Mouse (Mus musculus) gastrocnemius, adult 2 months (tissue): ENCODE results near the gene Ubald2. TPM values are rescaled to one million over a fixed set of nuclear protein-coding genes. Genes with fewer than 3 reads are reported as not detected.

ENCODE experiments used
- DNase-seq: peaks from one replicate; pipeline ENCODE4 v3.0.0; 2022
- H3K27ac ChIP-seq: fragments of 200-600 bp; 2 replicates; pipeline ENCODE4 v1.8.1; 2022; ENCODE audit warnings: mild to moderate bottlenecking
- H3K4me3 ChIP-seq: fragments of 200-600 bp; 2 replicates; pipeline ENCODE4 v1.8.1; 2022; ENCODE audit warnings: mild to moderate bottlenecking, moderate library complexity
- CTCF ChIP-seq: fragments of 200-600 bp; IDR thresholded peaks from 2 replicates; pipeline ENCODE4 v1.8.1; 2022; ENCODE audit warnings: antibody characterized with exemption, mild to moderate bottlenecking, moderate library complexity
- intact Hi-C: fragments of 180-260 bp; cut with DNase I; formaldehyde crosslinking; loops from one replicate; pipeline ENCODE4 v1.15.1; 2025
- long read RNA-seq, 2 experiments: library from polyadenylated mRNA; stranded (forward); transcript quantifications; one replicate each; pipeline ENCODE4 v2.0.0; 2021
- total RNA-seq, 2 experiments: library from RNA; stranded (reverse); gene quantifications; 2 replicates each; pipeline ENCODE4 v1.2.3; 2021

Ubald2 gene
- total RNA-seq: 10 to 100 TPM; 38.7 to 50.9 TPM
- long read RNA-seq, experiment 1, transcript Ubald2-201 (3 exons, 1,482 nt): major isoform, 17 of 20 reads
- long read RNA-seq, experiment 1, partial matches to known transcripts: 0 of 20 reads
- long read RNA-seq, experiment 1, other reads (novel, unspliced or antisense): 3 of 20 reads
- long read RNA-seq, experiment 2, transcript Ubald2-201 (3 exons, 1,482 nt): major isoform, 23 of 30 reads
- long read RNA-seq, experiment 2, partial matches to known transcripts: 0 of 30 reads
- long read RNA-seq, experiment 2, other reads (novel, unspliced or antisense): 7 of 30 reads

DNA sequence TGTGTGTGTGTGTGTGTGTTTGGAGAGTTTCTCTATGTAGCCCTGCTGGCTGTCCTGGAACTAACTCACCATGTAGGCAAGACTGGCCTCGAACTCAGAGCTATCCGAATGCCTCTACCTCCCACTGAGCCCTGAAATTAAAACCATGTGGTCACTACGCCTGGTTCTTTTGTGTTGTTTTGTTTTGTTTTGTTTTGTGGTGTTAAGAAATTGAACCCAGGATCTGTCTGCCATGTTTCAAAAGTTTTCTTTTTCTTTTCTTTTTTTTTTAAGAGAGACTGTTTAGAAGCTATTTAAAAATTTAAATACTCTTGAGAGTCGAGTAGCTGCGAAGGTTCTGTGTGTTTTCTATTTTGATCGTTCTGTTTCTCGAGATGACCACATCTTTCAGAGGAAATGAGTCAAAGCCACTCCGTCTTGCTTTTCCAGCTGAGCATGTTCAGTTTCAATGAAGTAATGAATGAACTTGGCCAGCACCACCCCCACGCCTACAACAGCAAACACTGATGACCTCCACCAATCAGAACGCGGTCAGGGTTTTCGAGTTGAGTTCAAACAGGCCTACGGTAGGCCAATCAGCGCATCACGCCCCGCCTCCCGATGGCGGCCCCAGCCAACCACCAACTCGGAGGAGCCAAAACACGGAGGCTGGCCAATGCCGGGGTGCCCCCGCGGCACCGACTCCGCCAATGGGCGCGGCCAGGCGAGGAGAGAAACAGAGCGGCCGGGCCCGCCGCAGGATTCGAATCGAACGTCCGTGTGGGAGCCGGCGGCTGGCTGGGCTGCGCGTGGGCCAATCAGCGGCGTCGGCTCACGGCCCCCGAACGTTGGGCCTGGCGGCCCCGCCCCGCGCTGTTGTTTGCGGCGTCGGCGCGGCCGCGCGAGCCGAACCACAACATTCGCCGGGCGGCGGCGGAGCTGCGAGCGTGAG lies at the start of gene Ubald2:
Ubald2 (plus strand) TSS at position 739 of the 931 bp plus-strand sequence.
- intact Hi-C loops: loop anchor here (5.0 kb wide), 1 partner anchor 36 kb away; no protein-coding TSS in a partner anchor
- H3K4me3 ChIP-seq: peak within 1 kb of the TSS; percentile 70
- DNase-seq: peak; percentile 100
- peak within 1 kb of the TSS; percentile 95 for H3K27ac ChIP-seq
- no peak for TF ChIP-seq CTCF

DNA sequence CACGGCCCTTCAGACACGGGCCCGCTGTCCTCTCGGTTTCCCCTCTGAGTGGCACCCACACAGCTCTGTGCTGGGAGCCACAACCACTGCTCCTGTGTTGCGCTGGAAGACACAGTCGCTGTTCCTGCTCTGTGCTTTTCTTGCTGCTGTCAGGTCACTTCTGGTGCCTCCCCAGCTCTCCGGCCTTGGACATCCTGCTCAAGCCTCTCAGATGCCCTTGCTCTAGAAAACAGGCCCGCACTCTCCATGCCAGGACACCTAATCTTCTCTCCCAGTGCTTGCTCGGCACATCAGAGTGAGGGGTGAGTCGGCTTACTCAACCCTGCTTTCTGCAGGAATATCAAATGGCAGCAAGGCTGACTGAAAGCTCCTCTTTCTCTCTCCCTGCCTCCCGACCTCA lies 49.7 kb upstream of the Ubald2 start:
- DNase-seq: peak; percentile 79
- intact Hi-C loops: no loop called here
- peak overlapping the region; percentile 52 for H3K4me3 ChIP-seq
- peak overlapping the region; percentile 93 for H3K27ac ChIP-seq
- no peak for TF ChIP-seq CTCF

DNA sequence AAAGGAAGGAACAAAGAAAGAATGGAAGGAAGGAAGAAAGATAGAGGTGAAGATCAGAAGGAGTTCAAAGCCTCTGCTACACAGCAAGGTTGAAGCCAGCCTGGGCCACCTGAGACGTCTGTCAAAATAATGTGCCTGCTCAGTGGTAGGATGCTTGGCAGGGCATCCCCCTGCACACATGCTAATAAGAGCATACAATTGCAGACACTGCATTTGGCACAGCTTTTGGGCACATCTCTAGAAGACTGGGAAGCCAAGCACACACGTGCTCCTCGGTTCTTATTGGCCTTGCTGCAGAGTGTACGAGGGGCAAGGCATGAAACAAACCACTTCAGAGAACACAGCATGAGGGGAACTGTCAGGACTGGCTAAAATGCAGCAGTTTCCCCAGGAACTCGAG lies 47.9 kb upstream of the Ubald2 start:
- peak; percentile 66 for DNase-seq
- peak overlapping the region; percentile 60 for H3K4me3 ChIP-seq
- no peak for TF ChIP-seq CTCF
- intact Hi-C loops: loop anchor here (5.0 kb wide), 2 partner anchors 39 to 51 kb away; no protein-coding TSS in a partner anchor
- H3K27ac ChIP-seq: peak overlapping the region; percentile 93

DNA sequence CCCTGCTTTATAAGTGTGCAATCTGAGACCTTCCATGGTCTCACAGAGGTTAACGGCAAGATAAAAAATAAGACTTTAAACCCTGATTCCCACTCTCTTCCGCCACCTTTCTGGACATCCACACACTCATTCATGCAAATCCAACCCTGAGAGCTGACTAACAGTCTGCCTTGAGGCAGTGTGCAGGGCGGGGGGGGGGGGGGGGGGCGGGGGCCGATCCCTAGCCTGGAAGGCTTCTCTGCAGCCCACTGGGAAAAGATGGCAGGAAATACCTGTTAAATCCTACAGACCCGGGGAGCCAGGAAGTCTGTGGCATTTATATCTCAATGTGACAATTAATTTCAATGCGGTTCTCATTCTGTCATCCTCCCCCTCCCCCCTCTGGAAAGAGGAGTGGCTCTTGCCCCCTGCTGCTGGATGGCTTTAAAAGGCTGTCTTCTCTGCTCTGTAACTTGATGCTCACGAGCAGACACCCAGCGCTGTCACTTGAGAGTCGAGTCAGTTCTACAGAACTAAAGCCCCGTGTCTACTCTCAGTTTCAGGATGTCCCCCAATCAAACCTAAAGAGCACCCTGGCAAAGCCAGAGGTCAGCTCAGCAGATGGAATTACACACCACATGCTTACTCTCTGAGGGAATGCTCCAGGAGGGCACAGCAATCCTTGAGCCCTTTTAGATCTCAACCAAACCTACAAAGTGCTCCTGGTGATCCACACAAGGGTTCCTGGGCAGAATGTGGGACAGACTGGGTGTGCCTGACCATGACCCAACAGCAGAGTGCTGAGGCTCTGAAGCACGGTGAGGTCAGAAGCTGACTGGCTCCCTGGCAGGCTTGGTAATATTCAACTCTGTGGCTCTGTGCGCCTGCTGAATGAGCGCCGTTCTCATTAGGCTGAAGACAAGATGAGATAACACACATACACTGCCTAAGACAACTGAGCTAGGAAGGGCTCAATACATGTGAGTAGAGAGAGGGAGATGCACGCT lies 46.5 kb upstream of the Ubald2 start:
- peak; percentile 74 for DNase-seq
- peak overlapping the region; percentile 93 for H3K27ac ChIP-seq
- peak overlapping the region; percentile 60 for H3K4me3 ChIP-seq
- intact Hi-C loops: loop anchor here (5.0 kb wide), 2 partner anchors 40 to 50 kb away; no protein-coding TSS in a partner anchor
- no peak for TF ChIP-seq CTCF

DNA sequence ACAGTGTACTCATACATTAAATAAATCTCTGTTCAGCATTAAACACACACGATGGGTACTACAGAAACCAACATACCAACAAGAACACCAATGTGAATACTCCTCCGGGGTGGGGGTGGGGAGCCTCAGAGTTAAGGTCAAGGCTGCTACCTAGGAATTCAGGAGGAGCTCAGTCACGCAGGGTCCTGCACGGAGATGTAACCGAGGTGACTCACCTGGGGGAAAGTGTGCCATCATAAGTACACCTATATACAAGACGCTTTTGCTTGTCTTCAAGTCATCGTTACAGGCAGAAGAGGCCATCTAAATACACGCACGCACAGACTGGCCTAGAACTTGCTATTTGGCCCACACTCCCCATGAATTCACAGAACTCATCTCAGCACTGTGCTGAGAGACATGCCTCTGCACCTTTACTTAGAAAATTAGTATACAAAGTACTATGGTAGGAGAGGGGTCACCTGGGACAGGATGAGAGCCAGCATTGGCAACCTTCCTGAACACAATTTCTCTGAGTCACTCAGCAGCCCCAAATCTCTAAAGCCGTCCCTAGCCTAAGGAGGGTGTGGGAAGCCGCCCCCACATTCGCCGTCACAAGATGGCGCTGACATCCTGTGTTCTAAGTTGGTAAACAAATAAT lies 44.9 kb upstream of the Ubald2 start:
- Histone ChIP-seq H3K4me3 (peak overlapping the region; percentile 48), H3K27ac (peak overlapping the region; percentile 93)
- TF ChIP-seq CTCF: peak; percentile 34
- intact Hi-C loops: loop anchor here (5.0 kb wide), 2 partner anchors 42 to 48 kb away; no protein-coding TSS in a partner anchor
- peak; percentile 42 for DNase-seq

DNA sequence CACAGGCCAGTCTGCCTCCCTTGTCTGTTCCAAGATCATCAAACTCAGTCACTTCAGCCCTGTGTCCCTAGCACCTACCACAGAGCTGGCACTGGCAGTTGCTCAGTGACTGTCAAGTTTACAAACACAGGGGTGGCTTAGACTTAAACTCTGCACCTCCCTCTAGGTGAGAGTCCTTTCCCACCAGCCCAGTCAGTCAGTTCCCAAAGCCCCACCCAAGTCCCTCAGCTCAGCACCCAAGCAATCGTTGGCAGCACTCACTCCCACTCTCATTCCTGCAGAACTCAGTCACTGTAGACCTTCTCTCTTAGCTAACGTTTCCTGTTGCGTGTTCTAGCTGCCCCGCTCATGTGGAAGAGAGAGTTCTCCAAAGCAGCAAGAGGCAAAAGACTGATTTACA lies 39.1 kb upstream of the Ubald2 start:
- DNase-seq: no peak
- intact Hi-C loops: loop anchor here (5.0 kb wide), 1 partner anchor 38 kb away; the partner anchor contains the start of gene Ubald2
- Histone ChIP-seq H3K27ac (peak overlapping the region; percentile 78), H3K4me3 (peak overlapping the region; percentile 42)
- no peak for TF ChIP-seq CTCF

DNA sequence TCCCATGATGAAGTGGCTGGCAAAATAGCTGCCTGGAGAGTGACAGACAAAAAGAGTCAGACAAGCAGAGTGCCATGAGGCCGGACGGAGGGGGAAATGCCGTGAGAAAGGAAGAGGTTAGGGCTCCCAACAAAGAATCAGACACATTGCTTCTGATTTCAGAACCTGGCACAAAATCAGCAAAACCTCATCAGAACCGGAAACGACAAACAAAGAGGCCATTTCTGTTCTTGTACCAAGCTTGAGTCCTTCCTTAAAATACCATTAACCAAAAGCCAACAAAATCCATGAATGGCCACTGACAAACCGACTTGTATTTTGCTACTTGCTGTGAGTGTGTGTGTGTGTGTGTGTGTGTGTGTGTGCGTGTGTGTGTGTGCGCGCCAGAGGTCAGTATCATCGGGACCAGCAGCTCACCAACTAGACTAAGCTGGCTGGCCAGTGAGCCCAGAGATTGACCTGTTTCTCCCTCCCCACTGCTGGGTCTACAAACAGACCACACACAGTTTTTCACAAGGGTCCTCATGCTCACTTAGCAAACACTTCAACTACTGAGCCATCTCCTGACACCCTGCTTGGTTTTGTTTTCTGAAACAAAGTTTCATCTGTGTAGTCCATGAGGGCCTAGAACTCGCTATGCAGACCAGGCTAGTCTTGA lies 37.5 kb upstream of the Ubald2 start:
- TF ChIP-seq CTCF: no peak
- intact Hi-C loops: loop anchor here (5.0 kb wide), 1 partner anchor 36 kb away; the partner anchor contains the start of gene Ubald2
- Histone ChIP-seq H3K27ac (peak overlapping the region; percentile 78), H3K4me3 (no peak overlapping the region)
- no peak for DNase-seq

DNA sequence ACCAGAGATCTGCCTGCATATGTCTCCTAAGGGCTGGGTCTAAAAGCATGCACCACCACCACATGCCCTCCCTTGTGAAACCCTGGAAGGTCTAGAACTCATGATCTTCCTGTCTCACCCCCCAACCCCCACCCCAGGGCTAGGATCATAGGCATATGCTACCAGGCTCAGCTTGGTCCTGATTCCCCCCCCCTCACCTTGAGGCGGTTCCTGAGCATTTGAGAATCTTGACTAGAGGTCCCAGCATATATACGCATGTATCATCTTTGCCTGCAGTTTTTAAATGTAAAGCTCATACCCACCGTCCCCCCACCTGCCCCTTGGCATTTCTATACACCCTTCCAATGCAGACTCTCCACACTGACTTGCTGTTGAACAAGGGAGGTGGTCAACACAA lies 37.0 kb upstream of the Ubald2 start:
- no peak for DNase-seq
- no peak for TF ChIP-seq CTCF
- Histone ChIP-seq H3K4me3 (no peak overlapping the region), H3K27ac (no peak overlapping the region)
- intact Hi-C loops: loop anchor here (5.0 kb wide), 1 partner anchor 35 kb away; the partner anchor contains the start of gene Ubald2

DNA sequence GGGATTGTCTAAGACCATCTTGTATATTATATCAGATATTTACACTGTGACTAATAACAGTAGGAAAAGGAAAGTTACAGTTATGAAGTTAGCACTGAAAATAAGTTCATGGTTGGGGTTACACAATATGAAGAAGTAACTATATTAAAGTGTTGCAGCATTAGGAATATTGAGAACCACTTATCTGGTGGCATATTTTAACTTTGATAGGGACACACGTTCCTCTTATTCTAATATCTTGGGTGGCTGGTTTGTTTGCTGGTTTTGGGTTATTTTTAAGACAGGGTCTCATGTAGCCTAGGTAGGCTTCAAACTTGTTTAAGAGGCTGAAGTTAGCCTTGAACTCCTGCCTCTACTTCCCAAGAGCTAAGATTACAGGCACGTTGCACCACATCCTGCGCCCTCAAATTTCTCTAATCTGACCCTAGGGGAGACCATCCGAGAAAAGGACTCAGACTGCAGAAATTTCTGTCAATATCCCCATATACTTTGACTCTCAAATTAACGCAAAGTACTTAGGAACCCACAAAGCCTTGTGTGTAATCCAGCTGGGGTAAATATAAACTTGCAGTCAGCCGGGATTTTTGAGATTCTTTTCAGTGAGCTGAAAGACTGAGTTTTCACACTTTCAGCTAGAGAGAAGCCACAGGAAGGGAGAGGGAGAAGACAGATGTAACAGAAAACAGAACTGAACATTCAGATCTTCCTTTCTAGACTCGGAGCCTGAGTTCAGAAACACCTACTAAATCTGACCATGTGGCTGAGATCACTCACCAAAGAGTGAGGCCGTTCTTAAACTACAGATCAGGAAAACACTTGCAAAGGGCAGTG lies 36.2 kb upstream of the Ubald2 start:
- no peak for TF ChIP-seq CTCF
- intact Hi-C loops: loop anchor here (5.0 kb wide), 1 partner anchor 35 kb away; the partner anchor contains the start of gene Ubald2
- DNase-seq: no peak
- H3K4me3 ChIP-seq: no peak overlapping the region
- H3K27ac ChIP-seq: no peak overlapping the region

DNA sequence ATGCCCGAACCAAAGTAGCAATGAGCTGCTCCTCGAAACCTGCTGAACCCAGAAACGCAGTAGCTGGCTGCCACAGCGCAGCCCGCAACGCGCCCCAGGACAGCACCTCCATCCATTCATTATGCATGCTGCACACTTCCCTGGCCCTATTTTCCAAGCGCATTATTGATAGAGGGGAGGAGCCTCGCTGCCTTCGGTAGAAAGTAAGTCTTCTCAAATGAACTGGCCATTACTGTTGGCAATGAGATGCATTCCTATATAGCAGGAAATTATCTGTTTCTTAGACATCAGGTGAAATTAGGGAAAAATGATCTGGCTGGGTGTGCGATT lies 35.6 kb upstream of the Ubald2 start:
- Histone ChIP-seq H3K27ac (no peak overlapping the region), H3K4me3 (no peak overlapping the region)
- TF ChIP-seq CTCF: no peak
- no peak for DNase-seq
- intact Hi-C loops: loop anchor here (5.0 kb wide), 1 partner anchor 34 kb away; the partner anchor contains the start of gene Ubald2
